Mouse (Mus musculus) ES-Bruce4 (cell line): ENCODE results near the gene Tcfl5.

Experiments used
- CTCF ChIP-seq: IDR thresholded peaks from one replicate; pipeline ENCODE4 v1.8.1; 2011; ENCODE audit warnings: low read depth, low read length
- EP300 ChIP-seq: IDR thresholded peaks from 2 replicates; pipeline ENCODE4 v1.6.1; 2011; ENCODE audit warnings: low read depth, low read length; ENCODE audit not compliant: insufficient read depth
- POLR2A ChIP-seq: IDR thresholded peaks from one replicate; pipeline ENCODE4 v1.8.1; 2011; ENCODE audit warnings: low read length; ENCODE audit not compliant: insufficient read depth

GRCm38 (mm10) chr2:180578686-180579085 is 63.8 kb downstream of the Tcfl5 start:
- no peak for TF ChIP-seq POLR2A
- TF ChIP-seq CTCF = peak; percentile 90
- no peak for TF ChIP-seq EP300
